Mouse (Mus musculus) urinary bladder, adult 2 months (tissue): ENCODE measurements around the gene Spint2. TPM values are rescaled to one million over a fixed set of nuclear protein-coding genes. Genes with fewer than 3 reads are reported as not detected.
A peak's percentile ranks its signal among the peaks of the same experiment; 100 is the strongest.

ENCODE experiments used
- DNase-seq: peaks from one replicate; pipeline ENCODE4 v3.0.0; 2022; ENCODE audit warnings: low spot score
- polyA plus RNA-seq: library from polyadenylated mRNA; depleted of rRNA; stranded (reverse); fragments of >200 nt; gene quantifications from 2 replicates; pipeline ENCODE4 v1.2.3, GENCODE M21; 2012

Gene Spint2
- polyA plus RNA-seq, 1 experiment: 485 TPM

GRCm38 (mm10) chr7:29304463-29305262, 23.0 kb upstream of the Spint2 start:
- DNase-seq: no peak

GRCm38 (mm10) chr7:29303738-29304462, 22.2 kb upstream of the Spint2 start, which contains the start of gene Dpf1:
Dpf1 (plus strand) TSS chr7:29303951.
- DNase-seq: no peak

- DNase-seq: no peak
Observed at GRCm38 (mm10) chr7:29302641-29303040, 20.9 kb upstream of the Spint2 start.

- DNase-seq: no peak
Observed at GRCm38 (mm10) chr7:29301127-29301566, 19.4 kb upstream of the Spint2 start.

GRCm38 (mm10) chr7:29296998-29297397, 15.3 kb upstream of the Spint2 start:
- DNase-seq: no peak

- no peak for DNase-seq
Observed at GRCm38 (mm10) chr7:29295861-29296647, 14.3 kb upstream of the Spint2 start.

GRCm38 (mm10) chr7:29294111-29294761, 12.5 kb upstream of the Spint2 start:
- DNase-seq: no peak

GRCm38 (mm10) chr7:29293131-29294065, 11.7 kb upstream of the Spint2 start:
- DNase-seq: no peak

GRCm38 (mm10) chr7:29292458-29293098, 10.9 kb upstream of the Spint2 start:
- DNase-seq: no peak

GRCm38 (mm10) chr7:29291616-29292457, 10.1 kb upstream of the Spint2 start:
- no peak for DNase-seq

- DNase-seq: no peak
Observed at GRCm38 (mm10) chr7:29290691-29291485, 9.2 kb upstream of the Spint2 start.

- no peak for DNase-seq
Observed at GRCm38 (mm10) chr7:29289856-29290255, 8.1 kb upstream of the Spint2 start.

- peak; percentile 62 for DNase-seq
Observed at GRCm38 (mm10) chr7:29288942-29289638, 7.4 kb upstream of the Spint2 start, which contains the start of gene Ppp1r14a. Ppp1r14a (plus strand) TSS chr7:29289308.

GRCm38 (mm10) chr7:29288079-29288478, 6.4 kb upstream of the Spint2 start:
- DNase-seq: no peak

- no peak for DNase-seq
Observed at GRCm38 (mm10) chr7:29287481-29287880, 5.8 kb upstream of the Spint2 start.

- no peak for DNase-seq
Observed at GRCm38 (mm10) chr7:29284523-29284922, 2.8 kb upstream of the Spint2 start.

GRCm38 (mm10) chr7:29283876-29284275, 2.2 kb upstream of the Spint2 start:
- no peak for DNase-seq
